Mouse (Mus musculus) B cell, adult 67 days (primary cell): ENCODE results near the gene Steap1. TPM values are rescaled to one million over a fixed set of nuclear protein-coding genes. Genes with fewer than 3 reads are reported as not detected.

Source experiments
- total RNA-seq, 2 experiments: library from RNA; stranded (reverse); gene quantifications; 4 replicates each; pipeline ENCODE4 v1.2.4; 2023

Gene Steap1
- total RNA-seq = not detected

DNA sequence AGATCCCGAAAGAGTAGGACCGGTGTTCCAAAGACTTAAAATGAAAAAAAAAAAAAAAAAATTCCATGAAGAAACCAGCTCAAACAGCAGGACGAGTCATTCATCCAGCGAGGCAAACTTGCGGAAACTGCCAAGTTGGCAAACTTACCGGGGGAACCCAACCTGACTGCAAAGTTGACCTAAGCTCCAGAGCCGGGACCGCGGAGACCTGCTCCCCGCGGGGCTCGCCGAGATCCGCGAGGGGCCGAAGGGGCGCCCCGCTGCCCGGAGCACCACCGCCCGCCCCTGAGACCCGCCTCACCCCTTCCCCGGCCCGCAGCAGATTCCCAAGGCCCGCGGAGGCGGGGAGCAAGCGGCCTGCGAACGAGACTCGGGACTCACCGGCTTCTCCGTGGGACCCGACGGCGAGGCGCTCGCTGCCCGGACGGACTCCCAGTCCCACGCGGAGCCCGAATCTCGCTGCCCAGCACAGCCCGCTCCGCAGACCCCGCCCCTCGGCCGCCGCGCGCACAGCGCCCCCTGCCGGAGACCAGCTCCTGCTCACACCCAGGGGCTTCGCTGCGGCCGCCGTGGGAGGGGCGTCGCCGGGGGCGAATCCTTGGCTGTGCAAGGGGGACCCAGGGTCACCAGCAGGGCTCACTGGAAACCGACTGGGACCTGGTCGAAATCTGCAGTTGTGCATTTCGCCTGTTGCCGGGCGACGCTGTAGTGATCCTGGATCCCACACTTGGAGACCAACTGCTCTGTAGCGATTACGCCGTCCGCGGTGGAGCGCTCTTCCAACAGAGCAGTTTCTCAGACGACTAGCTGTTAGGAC lies at the start of gene Steap1:
Gene Steap1, minus strand, starts transcription at position 461 of the 817 bp plus-strand sequence.

DNA sequence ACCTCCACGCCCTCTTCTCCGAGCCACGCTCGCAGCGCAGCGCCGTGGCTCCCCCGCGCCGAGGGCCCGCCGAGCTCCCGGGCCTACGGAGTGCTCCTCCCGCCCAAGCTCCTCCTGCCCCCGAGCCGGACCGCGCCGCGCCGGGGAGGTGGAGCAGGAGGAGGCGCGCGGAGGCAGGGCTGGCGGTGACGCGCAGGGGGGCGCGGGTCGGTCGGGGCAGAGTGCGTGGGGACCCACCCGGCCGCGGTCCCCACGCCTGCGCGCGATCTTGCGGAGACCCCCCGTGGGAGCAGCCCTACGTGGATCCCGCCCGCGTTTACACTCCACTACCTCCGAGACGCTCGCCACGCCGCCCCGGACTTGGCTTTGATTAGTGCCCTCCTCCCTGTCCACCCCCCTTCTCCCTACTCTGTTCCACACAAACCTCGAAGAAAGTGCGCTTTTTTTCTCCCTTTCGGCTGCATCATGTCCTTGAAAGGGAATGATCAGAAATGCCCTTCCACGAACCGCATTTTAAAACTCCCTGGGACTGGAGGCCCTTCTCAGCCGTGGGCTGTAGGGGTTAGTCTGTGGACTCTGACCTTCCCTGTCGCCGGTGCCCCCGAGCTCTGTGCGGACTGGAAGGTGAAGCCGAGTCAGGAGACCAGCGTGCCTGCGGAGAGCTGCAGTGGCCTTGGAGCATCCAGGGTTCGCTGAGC lies 55.0 kb downstream of the Steap1 start, which contains the start of gene Steap2:
Gene Steap2, minus strand, starts transcription at position 623 of the 698 bp plus-strand sequence.

Other genes with a start within 250 kb of the Steap1 start
- 1 to 10 TPM in 1 of 2 experiments, under 1 TPM in 1; 0.62 to 1.2 TPM for gene Cldn12, start 234.4 kb downstream of the Steap1 start, total RNA-seq
- 10 to 100 TPM; 18.4 to 19.5 TPM for gene Gtpbp10, start 189.8 kb downstream of the Steap1 start, total RNA-seq
- not detected for gene Gm8773, start 175.5 kb downstream of the Steap1 start, total RNA-seq
- not detected for gene Cfap69, start 85.1 kb downstream of the Steap1 start, total RNA-seq
- gene Steap2, start 54.7 kb downstream of the Steap1 start, total RNA-seq = not detected